Comparison of ENCODE assay signal across 10 mouse cellular contexts in the genomic region with DNA sequence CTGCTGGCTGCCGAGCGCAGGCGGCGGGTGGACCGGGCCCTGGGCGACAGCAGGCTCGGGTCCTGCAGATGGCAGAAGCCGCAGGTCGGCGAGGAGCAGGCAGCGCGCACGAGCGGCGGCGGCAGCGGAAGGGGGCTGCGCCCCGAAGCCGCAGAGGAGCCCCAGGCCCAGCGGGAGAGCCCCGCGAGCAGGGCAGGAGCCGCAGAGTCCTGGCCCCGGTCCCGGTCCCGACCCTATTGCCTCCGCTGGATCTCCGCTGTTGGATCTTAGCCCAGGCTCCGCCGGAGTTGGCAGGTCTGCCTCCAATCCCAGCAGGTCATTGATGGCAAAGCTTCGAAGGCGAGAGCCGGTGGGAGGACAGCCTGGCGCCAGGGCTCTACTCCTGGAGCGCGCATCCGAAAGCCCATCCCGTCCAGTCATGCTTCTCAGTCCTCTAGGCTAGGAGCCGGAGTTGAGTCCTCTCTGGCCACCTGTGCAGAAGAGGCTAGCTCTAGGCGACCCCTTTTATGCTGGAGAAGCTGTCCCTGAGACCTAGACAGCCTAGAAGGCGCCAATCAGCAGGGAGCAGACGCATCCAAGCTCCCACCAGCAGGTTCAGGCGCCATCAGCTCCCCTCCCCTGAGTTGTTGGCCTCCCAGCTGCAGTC. TPM values are rescaled to one million over a fixed set of nuclear protein-coding genes. Genes with fewer than 3 reads are reported as not detected.
DNase-seq lines count a peak whose midpoint lies in the region; ATAC-seq lines count a peak whose summit lies in the region.
"Had no signal": no experiment of that assay in that cellular context is flagged by ENCODE, and none has a peak within 500 bp of the region (broad histone marks: within the 10 kb centered on the region; RNA-seq: fewer than 3 reads in every experiment).

No protein-coding gene starts in this region.

- peak; percentile 36; the same call in 1 of the 2 replicates for ATAC-seq in lung, embryonic 15.5 days (ENCODE audit: borderline replicate concordance, extremely low read depth, low FRiP score, low TSS enrichment)
- ATAC-seq in cerebellum, adult (ENCODE audit: insufficient number of reproducible peaks, low FRiP score, low TSS enrichment): peak; percentile 73
- ATAC-seq in forebrain, embryonic 13.5 days: peak; percentile 68
- peak; percentile 76 for ATAC-seq in hindbrain, embryonic 13.5 days (ENCODE audit: low FRiP score)
- peak; percentile 83 for ATAC-seq in neural tube, embryonic 14.5 days (ENCODE audit: low read depth)
- ATAC-seq: Patski had no signal

- H3K9ac ChIP-seq in lung, embryonic 15.5 days: no peak overlapping the region
- H3K9ac ChIP-seq in forebrain, embryonic 13.5 days: peak overlapping the region; percentile 62
- peak overlapping the region; percentile 71 for H3K9ac ChIP-seq in hindbrain, embryonic 13.5 days
- H3K9ac ChIP-seq in neural tube, embryonic 14.5 days (replicated peaks; ENCODE audit: low read depth, low read length): no peak overlapping the region; the same call in 1 of the 2 replicates

- H3K36me3 ChIP-seq in lung, embryonic 15.5 days: no peaks in the 10 kb centered on the region
- H3K36me3 ChIP-seq in forebrain, embryonic 13.5 days (ENCODE audit: poor library complexity, severe bottlenecking): no peaks in the 10 kb centered on the region
- no peaks in the 10 kb centered on the region for H3K36me3 ChIP-seq in hindbrain, embryonic 13.5 days
- no peaks in the 10 kb centered on the region for H3K36me3 ChIP-seq in neural tube, embryonic 14.5 days (ENCODE audit: control insufficient read depth, insufficient read depth, low read length)

- peak overlapping the region; percentile 28 for H3K4me3 ChIP-seq in lung, embryonic 15.5 days
- peak overlapping the region; percentile 42 for H3K4me3 ChIP-seq in forebrain, embryonic 13.5 days
- H3K4me3 ChIP-seq in hindbrain, embryonic 13.5 days: peak overlapping the region; percentile 45
- peak overlapping the region; percentile 28 for H3K4me3 ChIP-seq in neural tube, embryonic 14.5 days (ENCODE audit: low read depth, low read length)

- H3K4me2 ChIP-seq in lung, embryonic 15.5 days: peak overlapping the region; percentile 55
- peak overlapping the region; percentile 76 for H3K4me2 ChIP-seq in forebrain, embryonic 13.5 days
- H3K4me2 ChIP-seq in hindbrain, embryonic 13.5 days: peak overlapping the region; percentile 75
- H3K4me2 ChIP-seq in neural tube, embryonic 14.5 days (ENCODE audit: low read depth, low read length): peak overlapping the region; percentile 50

- no peak overlapping the region for H3K27ac ChIP-seq in lung, embryonic 15.5 days
- H3K27ac ChIP-seq in forebrain, embryonic 13.5 days: no peak overlapping the region
- no peak overlapping the region for H3K27ac ChIP-seq in hindbrain, embryonic 13.5 days
- H3K27ac ChIP-seq in neural tube, embryonic 14.5 days (ENCODE audit: low read depth, low read length): no peak overlapping the region

- intact Hi-C loops in left cerebral cortex, postnatal 4 days (cut with DNase I): no loop called here

- peaks cover 72% of the 10 kb centered on the region for H3K27me3 ChIP-seq in lung, embryonic 15.5 days
- peaks cover 67% of the 10 kb centered on the region for H3K27me3 ChIP-seq in forebrain, embryonic 13.5 days
- peaks cover 91% of the 10 kb centered on the region for H3K27me3 ChIP-seq in hindbrain, embryonic 13.5 days
- H3K27me3 ChIP-seq in neural tube, embryonic 14.5 days (ENCODE audit: control insufficient read depth, insufficient read depth, low read length): peaks cover 35% of the 10 kb centered on the region

- H3K9me3 ChIP-seq in lung, embryonic 15.5 days: no peaks in the 10 kb centered on the region
- H3K9me3 ChIP-seq in forebrain, embryonic 13.5 days (replicated peaks): no peaks in the 10 kb centered on the region
- no peaks in the 10 kb centered on the region for H3K9me3 ChIP-seq in hindbrain, embryonic 13.5 days
- no peaks in the 10 kb centered on the region for H3K9me3 ChIP-seq in neural tube, embryonic 14.5 days (ENCODE audit: control insufficient read depth, low read length)

- peaks cover 8% of the 10 kb centered on the region; the same call in 1 of the 2 replicates for H3K4me1 ChIP-seq in lung, embryonic 15.5 days
- H3K4me1 ChIP-seq in forebrain, embryonic 13.5 days: peaks cover 18% of the 10 kb centered on the region
- H3K4me1 ChIP-seq in hindbrain, embryonic 13.5 days (replicated peaks): peaks cover 13% of the 10 kb centered on the region
- H3K4me1 ChIP-seq in neural tube, embryonic 14.5 days (ENCODE audit: control insufficient read depth, insufficient read depth, low read length): peaks cover 3% of the 10 kb centered on the region; the same call in 1 of the 2 replicates

- under 1% methylated on average over 41 of the region's 44 CpGs for WGBS in lung, embryonic 15.5 days
- 1% methylated on average over 43 of the region's 44 CpGs for WGBS in forebrain, embryonic 13.5 days
- WGBS in hindbrain, embryonic 13.5 days: under 1% methylated on average over 44 of the region's 44 CpGs
- WGBS in neural tube, embryonic 14.5 days: under 1% methylated on average over 43 of the region's 44 CpGs

- no peak for DNase-seq in lung, postnatal 10 days
- DNase-seq in left cerebral cortex, postnatal 4 days: peak; percentile 96
- no peak for DNase-seq in spleen, postnatal 10 days (ENCODE audit: low spot score in 2 of 2)

RNA-seq across cellular contexts. Expression of gene Vsx1, which starts 0.5 kb away (rescaled TPM):
- not detected in 2 replicates for polyA plus RNA-seq in lung, embryonic 15.5 days (2015; fragmentation: Nextera tagmentation; extraction: Ambion mirVana)
- polyA plus RNA-seq in forebrain, embryonic 13.5 days (2015; fragmentation: Nextera tagmentation; extraction: Ambion mirVana): 0.10 and 0.12 TPM in 2 replicates
- 0.18 and 0.61 TPM in 2 replicates for polyA plus RNA-seq in hindbrain, embryonic 13.5 days (2015; fragmentation: Nextera tagmentation; extraction: Ambion mirVana)
- total RNA-seq in left cerebral cortex, postnatal 4 days (2021): under 1 TPM; 0.10 to 0.12 TPM
- polyA plus RNA-seq in neural tube, embryonic 14.5 days (2014; fragmentation: Nextera tagmentation; extraction: Ambion mirVana): 0.06 and 0.07 TPM in 2 replicates
- polyA plus RNA-seq: Patski; spleen, adult 2 months had no signal

RNA-seq across cellular contexts. Expression of gene Acss1, which starts 20.4 kb away (rescaled TPM):
- polyA plus RNA-seq in lung, embryonic 15.5 days (2015; fragmentation: Nextera tagmentation; extraction: Ambion mirVana): 8.1 and 8.8 TPM in 2 replicates
- 32.9 and 34.1 TPM in 2 replicates for polyA plus RNA-seq in forebrain, embryonic 13.5 days (2015; fragmentation: Nextera tagmentation; extraction: Ambion mirVana)
- polyA plus RNA-seq in hindbrain, embryonic 13.5 days (2015; fragmentation: Nextera tagmentation; extraction: Ambion mirVana): 19.8 and 20.1 TPM in 2 replicates
- 10 to 100 TPM; 15.5 to 16.6 TPM for total RNA-seq in left cerebral cortex, postnatal 4 days (2021)
- polyA plus RNA-seq in neural tube, embryonic 14.5 days (2014; fragmentation: Nextera tagmentation; extraction: Ambion mirVana): 13.0 and 15.4 TPM in 2 replicates

Comparison
In these comparisons a context has a peak if more than half of its experiments do, and no peak if none do; other contexts are left out.
1. H3K9ac ChIP-seq: peak in forebrain, embryonic 13.5 days (single experiment) and hindbrain, embryonic 13.5 days (single experiment); none in lung, embryonic 15.5 days (single experiment) and neural tube, embryonic 14.5 days (single experiment).
2. Peak in every context shown above with its lines, with median percentiles within 50 percentile points of each other: ATAC-seq, H3K4me2 ChIP-seq and H3K4me3 ChIP-seq.